Mouse (Mus musculus) megakaryocyte progenitor cell, adult 5-6 weeks (primary cell): Measurements from ENCODE around the gene Gm28041. TPM values are rescaled to one million over a fixed set of nuclear protein-coding genes. Genes with fewer than 3 reads are reported as not detected.

Experiments used
- total RNA-seq, 2 experiments: library from RNA; stranded (forward) in 1 of 2; stranded (reverse) in 1 of 2; fragments of 157-497, 149-512 nt in 1 of 2; fragments of 200-1000 nt in 1 of 2; gene quantifications; 2 replicates each; pipeline versions ENCODE4 v1.2.3 to v1.2.4; 2015 to 2017

Gene Gm28041
- total RNA-seq, 2 experiments from 2014 or later: 1.00 to 1.7 TPM

Other genes starting within 250 kb of the Gm28041 start
- 6.4 and 8.3 TPM in 2 replicates for gene Rsl1, start 202.6 kb downstream of the Gm28041 start, total RNA-seq (2015)
- gene Rsl1, start 202.6 kb downstream of the Gm28041 start, total RNA-seq (2017): 4.9 and 7.2 TPM in 2 replicates
- gene Zfp455, start 181.2 kb downstream of the Gm28041 start, total RNA-seq (2015): 2.2 and 4.7 TPM in 2 replicates
- 0.58 and 3.6 TPM in 2 replicates for gene Zfp455, start 181.2 kb downstream of the Gm28041 start, total RNA-seq (2017)
- gene Zfp458, start 97.3 kb downstream of the Gm28041 start, total RNA-seq (2015): 8.0 and 8.1 TPM in 2 replicates
- 5.7 and 6.4 TPM in 2 replicates for gene Zfp458, start 97.3 kb downstream of the Gm28041 start, total RNA-seq (2017)
- 0.24 and 0.81 TPM in 2 replicates for gene Zfp457, start 69.2 kb downstream of the Gm28041 start, total RNA-seq (2015)
- 1.6 TPM in 1 of 2 replicates, not detected in the other for gene Zfp457, start 69.2 kb downstream of the Gm28041 start, total RNA-seq (2017)
- 5.7 and 8.7 TPM in 2 replicates for gene Zfp595, start 43.2 kb downstream of the Gm28041 start, total RNA-seq (2015)
- 3.7 and 8.6 TPM in 2 replicates for gene Zfp595, start 43.2 kb downstream of the Gm28041 start, total RNA-seq (2017)
- 0.72 and 1.5 TPM in 2 replicates for gene Gm28044, start 15.2 kb downstream of the Gm28041 start, total RNA-seq (2015)
- 17.2 and 21.1 TPM in 2 replicates for gene Gm28044, start 15.2 kb downstream of the Gm28041 start, total RNA-seq (2017)
- 10.4 and 12.6 TPM in 2 replicates for gene Zfp953, start 15.1 kb downstream of the Gm28041 start, total RNA-seq (2015)
- 7.4 and 10.9 TPM in 2 replicates for gene Zfp953, start 15.1 kb downstream of the Gm28041 start, total RNA-seq (2017)
- 4.8 and 5.2 TPM in 2 replicates for gene Zfp456, start 77 bp upstream of the Gm28041 start, total RNA-seq (2015)
- gene Zfp456, start 77 bp upstream of the Gm28041 start, total RNA-seq (2017): 3.5 and 4.8 TPM in 2 replicates
- gene Zfp429, start 24.1 kb upstream of the Gm28041 start, total RNA-seq (2015): 10.0 and 10.4 TPM in 2 replicates
- gene Zfp429, start 24.1 kb upstream of the Gm28041 start, total RNA-seq (2017): 5.2 and 10.9 TPM in 2 replicates
- 2.2 and 2.5 TPM in 2 replicates for gene Zfp459, start 45.7 kb upstream of the Gm28041 start, total RNA-seq (2015)
- gene Zfp459, start 45.7 kb upstream of the Gm28041 start, total RNA-seq (2017): 0.27 and 0.67 TPM in 2 replicates
- 7.3 and 13.1 TPM in 2 replicates for gene Zfp874a, start 75.9 kb upstream of the Gm28041 start, total RNA-seq (2015)
- gene Zfp874a, start 75.9 kb upstream of the Gm28041 start, total RNA-seq (2017): 10.3 and 13.5 TPM in 2 replicates
- gene Zfp874b, start 108.5 kb upstream of the Gm28041 start, total RNA-seq (2015): 7.8 and 10.4 TPM in 2 replicates
- gene Zfp874b, start 108.5 kb upstream of the Gm28041 start, total RNA-seq (2017): 5.9 and 8.1 TPM in 2 replicates
- 8.5 and 11.6 TPM in 2 replicates for gene Zfp58, start 124.8 kb upstream of the Gm28041 start, total RNA-seq (2015)
- 12.3 and 14.5 TPM in 2 replicates for gene Zfp58, start 124.8 kb upstream of the Gm28041 start, total RNA-seq (2017)
- not detected in 2 replicates for gene Gm26965, start 150.4 kb upstream of the Gm28041 start, total RNA-seq (2015)
- not detected in 2 replicates for gene Gm26965, start 150.4 kb upstream of the Gm28041 start, total RNA-seq (2017)
- 25.4 and 25.5 TPM in 2 replicates for gene Zfp87, start 150.4 kb upstream of the Gm28041 start, total RNA-seq (2015)
- 12.9 and 22.4 TPM in 2 replicates for gene Zfp87, start 150.4 kb upstream of the Gm28041 start, total RNA-seq (2017)
- 14.2 and 15.3 TPM in 2 replicates for gene Zfp748, start 178.1 kb upstream of the Gm28041 start, total RNA-seq (2015)
- gene Zfp748, start 178.1 kb upstream of the Gm28041 start, total RNA-seq (2017): 11.5 and 21.2 TPM in 2 replicates
- gene Zfp729b, start 234.0 kb upstream of the Gm28041 start, total RNA-seq (2015): 14.6 and 16.7 TPM in 2 replicates
- gene Zfp729b, start 234.0 kb upstream of the Gm28041 start, total RNA-seq (2017): 14.6 and 15.4 TPM in 2 replicates